Mouse (Mus musculus): Measurements from ENCODE around the gene Gys2. TPM values are rescaled to one million over a fixed set of nuclear protein-coding genes. Genes with fewer than 3 reads are reported as not detected.
"Not testable (repeated sequence)": the region's sequence is repeated elsewhere in the genome, so short reads cannot be mapped to it uniquely, and the experiment has no call there.

Gys2 gene
- total RNA-seq (2017): not detected in 2 replicates

DNA sequence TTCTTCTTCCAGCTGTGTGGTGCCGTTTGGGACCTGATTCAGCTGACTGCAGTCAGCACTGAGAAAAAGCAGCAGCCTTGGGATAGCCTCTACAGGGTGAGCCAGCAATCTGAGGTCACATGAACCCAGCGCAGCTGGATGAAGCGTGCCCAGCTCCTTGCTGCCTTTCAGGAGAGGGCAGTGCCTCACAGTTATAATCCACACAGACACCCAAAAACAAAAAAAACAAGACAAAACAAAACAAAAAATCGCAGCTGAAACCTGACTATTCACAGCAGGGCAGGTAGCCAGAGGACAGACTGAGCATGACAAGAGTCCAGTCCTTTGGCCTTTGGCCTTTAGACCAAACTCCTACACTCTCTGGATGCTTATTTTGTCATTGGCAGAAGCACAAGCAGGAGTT, at the start of gene Gys2:
TSS of gene Gys2 (minus strand) at position 309 of the 403 bp plus-strand sequence.
- ATAC-seq (replicated peaks; ENCODE audit: low read depth, poor library complexity, severe bottlenecking): no peak

- no peak for ATAC-seq (replicated peaks; ENCODE audit: low read depth, poor library complexity, severe bottlenecking)
Observed at GRCm38 (mm10) chr6:142521591-142522110, 48.7 kb upstream of the Gys2 start.

DNA sequence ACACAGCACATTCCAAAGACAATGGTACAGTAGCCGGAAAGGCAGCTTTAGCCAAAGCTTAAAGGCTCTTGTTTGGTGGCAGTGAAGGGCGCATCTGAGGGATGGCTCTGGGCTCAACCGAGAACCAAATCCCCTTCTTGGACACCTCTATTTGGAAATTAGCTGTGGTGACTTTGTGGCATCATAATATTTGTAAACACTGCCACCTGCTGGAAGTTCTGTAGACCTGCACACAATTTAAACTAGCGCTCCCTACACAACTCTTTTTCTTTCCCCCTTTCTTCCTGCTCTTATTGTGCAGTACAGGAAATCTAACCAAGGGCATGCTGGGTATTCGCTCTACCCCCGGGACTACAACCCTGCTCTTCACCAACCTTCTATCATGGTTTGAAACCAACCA, 46.2 kb upstream of the Gys2 start:
- peak; percentile 80 for ATAC-seq (replicated peaks; ENCODE audit: low read depth, poor library complexity, severe bottlenecking)

- not testable (repeated sequence) for ATAC-seq (replicated peaks; ENCODE audit: low read depth, poor library complexity, severe bottlenecking)
Observed at GRCm38 (mm10) chr6:142515379-142515778, 42.5 kb upstream of the Gys2 start.

- peak; percentile 53; the same call in 1 of the 2 replicates for ATAC-seq (replicated peaks; ENCODE audit: low read depth, poor library complexity, severe bottlenecking)
Observed at GRCm38 (mm10) chr6:142514912-142515311, 42.0 kb upstream of the Gys2 start.

- no peak for ATAC-seq (replicated peaks; ENCODE audit: low read depth, poor library complexity, severe bottlenecking)
Observed at GRCm38 (mm10) chr6:142512902-142513301, 40.0 kb upstream of the Gys2 start.

DNA sequence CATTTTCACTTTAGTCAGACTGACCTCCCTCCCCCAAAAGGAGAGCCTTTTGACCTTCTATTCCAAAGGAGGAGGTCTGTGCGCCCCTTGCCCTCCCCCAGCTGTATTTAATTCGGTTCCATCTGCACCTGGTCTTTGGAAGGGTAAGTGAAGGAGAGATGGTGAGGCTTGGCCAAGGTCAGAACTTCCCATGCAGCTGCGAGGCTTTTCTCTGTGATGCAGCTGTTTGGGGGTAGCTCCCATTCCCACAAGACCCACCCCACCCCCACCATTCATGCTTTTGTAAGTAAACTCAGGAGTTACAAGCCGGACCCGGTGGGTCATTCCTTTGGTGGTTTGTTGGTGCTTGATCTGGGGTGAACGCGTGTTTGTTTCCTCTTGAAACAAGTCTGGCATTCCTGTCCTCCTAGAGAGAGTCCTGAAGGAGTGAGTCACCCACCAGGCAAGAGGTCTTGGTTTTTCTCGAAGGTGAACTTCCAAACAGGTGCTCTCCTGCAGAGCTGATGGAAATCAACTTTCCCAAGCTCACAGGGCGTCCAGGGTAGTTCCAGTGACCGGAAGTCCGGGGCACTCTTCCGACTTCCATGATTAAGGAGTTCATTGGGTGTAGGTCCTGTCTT, 38.7 kb upstream of the Gys2 start:
- no peak for ATAC-seq (replicated peaks; ENCODE audit: low read depth, poor library complexity, severe bottlenecking)

GRCm38 (mm10) chr6:142508663-142509062, 35.8 kb upstream of the Gys2 start:
- ATAC-seq (replicated peaks; ENCODE audit: low read depth, poor library complexity, severe bottlenecking): peak; percentile 16

DNA sequence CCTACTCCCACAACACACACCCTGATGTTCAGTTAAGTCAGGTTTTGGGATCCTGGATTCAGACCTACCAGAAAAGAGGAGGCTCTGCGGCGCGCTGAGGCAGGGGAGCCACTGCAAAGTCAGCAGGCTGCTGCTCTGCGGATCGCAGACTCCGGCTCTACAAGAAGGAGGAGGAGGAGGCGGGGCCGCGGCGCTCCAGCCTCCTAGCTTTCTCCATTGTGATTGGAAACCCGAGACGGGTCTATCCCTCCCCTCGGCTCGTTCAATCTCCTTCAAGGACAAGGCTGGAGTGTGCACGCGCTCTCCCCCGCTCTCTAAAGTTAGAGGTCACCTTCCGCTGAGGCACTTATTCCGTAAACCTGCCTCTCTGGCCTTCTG, 34.9 kb upstream of the Gys2 start, which contains the start of gene Ldhb:
TSS of gene Ldhb (minus strand) at position 173 of the 378 bp plus-strand sequence.
- peak; percentile 96 for ATAC-seq (replicated peaks; ENCODE audit: low read depth, poor library complexity, severe bottlenecking)

- peak; percentile 20 for ATAC-seq (replicated peaks; ENCODE audit: low read depth, poor library complexity, severe bottlenecking)
Observed at GRCm38 (mm10) chr6:142507033-142507784, 34.3 kb upstream of the Gys2 start.

DNA sequence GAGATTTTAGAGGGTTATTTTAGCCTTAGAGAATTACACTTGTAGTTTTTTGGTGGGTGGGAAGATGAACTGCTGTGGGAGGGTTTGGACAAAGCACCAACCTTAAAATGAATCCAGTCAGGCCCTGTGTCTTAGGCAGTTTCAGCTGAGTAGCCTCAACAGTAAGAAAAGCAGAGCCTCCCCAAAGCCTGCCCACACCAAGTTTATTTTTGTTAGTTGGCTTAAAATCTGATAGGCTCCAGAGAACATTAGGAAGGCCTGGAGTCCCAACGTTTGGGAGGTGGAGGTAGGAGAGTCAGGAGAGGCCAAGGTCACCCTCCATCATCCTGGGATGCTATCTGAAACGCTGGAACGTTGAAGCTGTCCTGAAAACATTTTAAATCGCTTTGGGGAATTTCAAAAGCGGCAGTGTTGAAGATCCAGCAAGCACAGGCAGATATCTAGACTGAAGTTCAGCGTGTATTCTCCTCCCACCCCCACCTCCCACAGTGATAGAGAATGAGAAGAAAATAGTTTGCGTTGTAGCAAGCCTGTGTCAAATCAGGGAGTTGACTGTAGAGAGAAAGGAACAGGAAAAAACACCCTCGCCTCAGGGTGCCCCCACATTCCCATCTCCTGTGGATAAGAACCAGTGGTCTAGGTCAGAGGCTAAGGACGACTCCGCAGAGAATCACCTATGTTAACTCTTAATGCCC, 33.6 kb upstream of the Gys2 start:
- ATAC-seq (replicated peaks; ENCODE audit: low read depth, poor library complexity, severe bottlenecking): no peak

GRCm38 (mm10) chr6:142503601-142504000, 30.7 kb upstream of the Gys2 start:
- no peak for ATAC-seq (replicated peaks; ENCODE audit: low read depth, poor library complexity, severe bottlenecking)

- ATAC-seq (replicated peaks; ENCODE audit: low read depth, poor library complexity, severe bottlenecking): no peak
Observed at GRCm38 (mm10) chr6:142502519-142503125, 29.7 kb upstream of the Gys2 start.

DNA sequence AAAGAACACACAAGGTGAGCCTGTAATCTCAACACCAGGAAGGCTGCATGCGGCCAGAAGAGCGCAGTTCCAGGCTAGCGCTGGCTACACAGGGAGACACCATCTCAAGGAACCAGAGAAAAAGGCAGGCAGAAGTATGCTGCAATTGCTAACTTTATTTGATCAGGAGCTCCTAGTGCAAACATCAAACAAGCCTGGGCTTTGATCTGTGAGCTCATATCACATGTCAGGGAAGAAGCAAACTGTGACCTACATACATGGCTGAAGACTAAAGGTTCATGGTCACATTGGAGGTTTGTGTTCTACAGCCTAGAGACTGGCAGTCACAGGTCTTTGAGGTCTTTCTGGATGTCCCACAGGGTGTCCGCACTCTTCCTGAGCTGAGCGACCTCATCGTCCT, 17.2 kb upstream of the Gys2 start:
- not testable (repeated sequence) for ATAC-seq (replicated peaks; ENCODE audit: low read depth, poor library complexity, severe bottlenecking)

DNA sequence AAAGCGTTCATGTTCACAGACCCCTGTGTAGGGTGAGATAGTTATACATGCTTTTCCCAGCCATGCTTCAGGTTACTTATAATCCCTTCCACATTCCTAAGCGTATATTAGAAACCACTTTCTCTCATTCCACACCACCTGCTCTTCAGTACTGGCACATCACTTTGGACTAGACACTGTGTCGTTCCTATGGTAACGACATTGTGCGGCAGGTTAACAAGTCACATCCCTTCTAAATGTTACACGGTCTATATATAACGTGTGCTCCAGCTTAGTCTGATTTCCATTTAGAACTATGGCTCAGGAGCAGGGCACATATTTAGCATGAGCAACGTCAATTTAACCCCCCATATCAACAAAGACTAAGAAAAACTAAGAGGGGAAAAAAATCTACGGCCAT, 14.7 kb upstream of the Gys2 start:
- no peak for ATAC-seq (replicated peaks; ENCODE audit: low read depth, poor library complexity, severe bottlenecking)

DNA sequence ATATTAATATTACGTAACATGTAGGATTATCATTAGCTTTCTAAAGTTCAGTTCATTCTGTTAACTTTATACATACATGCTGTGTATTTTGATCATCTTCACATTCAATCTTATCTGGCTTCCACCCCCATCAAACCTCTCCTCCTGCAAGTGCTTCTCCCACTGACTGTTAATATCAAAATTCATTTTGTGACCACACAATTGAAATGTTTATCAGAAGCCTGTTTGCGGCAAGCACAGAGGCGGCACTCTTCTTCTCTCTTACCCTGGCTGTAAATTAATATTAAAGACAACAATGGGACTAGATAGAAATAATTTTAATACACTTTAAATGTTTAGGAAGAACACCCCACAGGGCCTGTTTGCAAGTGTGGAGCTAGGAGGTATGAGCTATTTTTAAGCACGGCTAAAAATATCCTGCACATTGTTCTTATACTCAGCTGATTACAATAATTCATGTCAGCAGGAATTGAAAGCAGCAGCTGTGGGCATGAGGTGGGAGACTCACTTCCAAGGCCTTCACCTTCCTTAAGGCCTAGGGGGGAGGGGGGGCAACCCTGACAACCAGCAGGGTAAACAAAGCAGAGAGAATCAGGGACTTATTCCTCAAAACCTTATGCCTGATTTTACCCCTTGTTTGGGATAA, 12.7 kb upstream of the Gys2 start:
- ATAC-seq (replicated peaks; ENCODE audit: low read depth, poor library complexity, severe bottlenecking): peak; percentile 45; the same call in 1 of the 2 replicates

- ATAC-seq (replicated peaks; ENCODE audit: low read depth, poor library complexity, severe bottlenecking): 0 out of 2 replicates have a peak, but pooled peaks have one; percentile 42
Observed at GRCm38 (mm10) chr6:142477239-142477638, 4.3 kb upstream of the Gys2 start.

DNA sequence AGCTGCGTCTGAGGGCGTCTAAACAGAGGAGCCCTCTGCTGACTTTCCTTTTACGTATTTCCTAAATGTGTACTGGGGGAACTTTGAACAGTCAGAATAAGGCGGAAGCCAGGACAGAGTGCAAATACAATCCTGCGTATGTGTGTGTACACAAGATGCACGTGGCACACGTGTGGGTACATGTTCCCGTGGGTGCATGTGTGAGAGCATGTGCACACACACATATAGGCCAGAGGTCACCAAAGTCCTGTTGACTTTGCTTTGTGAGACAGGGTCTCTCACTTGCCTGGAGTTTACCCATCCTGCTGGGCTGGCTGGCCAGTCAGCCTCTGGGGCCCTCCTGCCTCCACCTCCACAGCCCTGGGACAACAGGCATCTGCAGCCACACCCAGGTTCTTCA, 1.8 kb downstream of the Gys2 start:
- ATAC-seq (replicated peaks; ENCODE audit: low read depth, poor library complexity, severe bottlenecking): no peak

DNA sequence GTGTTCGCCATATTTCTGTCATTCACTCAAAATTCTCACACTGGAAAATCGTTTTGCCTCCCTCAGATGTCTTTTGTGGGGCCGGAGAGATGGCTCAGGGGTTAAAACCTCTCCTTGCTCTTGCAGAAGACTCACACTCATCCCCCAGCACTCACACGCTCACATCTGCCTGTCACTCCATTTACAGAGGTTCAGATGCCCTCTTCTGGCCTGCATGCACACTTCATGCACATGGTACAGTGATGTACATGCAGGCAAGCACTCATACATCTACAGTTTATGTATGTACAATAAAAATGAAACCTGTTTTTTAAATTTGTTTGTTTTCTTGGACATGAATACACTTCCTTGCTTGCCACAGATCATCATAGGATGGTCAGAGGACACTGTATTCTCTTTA, 3.3 kb downstream of the Gys2 start:
- ATAC-seq (replicated peaks; ENCODE audit: low read depth, poor library complexity, severe bottlenecking): peak; percentile 89

DNA sequence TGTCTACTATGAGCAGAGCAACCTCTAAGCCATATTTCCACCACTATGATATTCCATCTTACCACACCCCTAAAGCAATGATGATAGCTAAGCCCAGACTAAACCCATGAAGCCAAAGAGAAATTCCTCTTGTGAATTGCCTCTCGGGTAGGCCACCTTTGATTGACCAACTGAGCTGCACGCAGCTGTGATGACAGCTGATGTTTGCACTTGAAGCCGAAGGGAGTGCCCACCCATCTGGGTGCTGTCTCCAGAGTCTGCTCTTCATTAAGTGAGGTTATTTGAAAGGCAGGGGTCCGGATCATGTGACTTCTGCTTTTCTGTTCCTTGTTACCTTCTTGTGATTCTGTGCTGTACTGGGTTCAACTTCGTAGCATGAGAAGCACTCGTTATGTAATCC, 10.7 kb downstream of the Gys2 start:
- ATAC-seq (replicated peaks; ENCODE audit: low read depth, poor library complexity, severe bottlenecking): no peak
